Mouse (Mus musculus) lung, adult 2 months (tissue): ENCODE data around the gene Olfr204.

Source experiments
- CTCF ChIP-seq: fragments of 200-500 bp; IDR thresholded peaks from 2 replicates; pipeline ENCODE4 v1.5.1; 2011; ENCODE audit warnings: mild to moderate bottlenecking, low read length, control low read depth; ENCODE audit not compliant: insufficient read depth
- POLR2A ChIP-seq: fragments of 200-500 bp; IDR thresholded peaks from 2 replicates; pipeline ENCODE4 v1.6.1; 2011; ENCODE audit warnings: low read depth, mild to moderate bottlenecking, control low read depth, low read length, borderline replicate concordance; ENCODE audit errors: extremely low read depth

DNA sequence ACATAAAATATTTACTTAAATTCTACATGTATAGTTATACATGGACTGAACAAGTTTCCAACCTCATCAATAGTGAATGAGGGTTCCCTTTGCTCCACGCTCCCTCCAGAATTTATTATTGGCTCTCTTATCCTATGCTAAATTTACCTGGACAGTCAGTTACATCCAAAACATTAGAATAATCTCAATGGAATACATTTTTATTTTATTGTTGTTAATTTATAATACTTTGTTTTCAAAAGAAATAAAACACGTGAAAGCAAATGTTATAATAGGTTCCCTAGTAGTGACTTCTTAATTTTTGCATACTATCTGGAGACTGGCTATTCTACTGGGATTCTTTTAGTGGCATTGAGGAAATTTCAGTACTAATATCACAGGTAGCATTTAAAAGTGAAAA is 19.5 kb downstream of the Olfr204 start, which contains the start of gene Olfr203:
- no peak for TF ChIP-seq POLR2A
- TF ChIP-seq CTCF, result no peak
